Mouse (Mus musculus) liver (tissue): ENCODE measurements around the gene Nin.

Source experiments
- DNase-seq: peaks from one replicate; pipeline ENCODE4 v3.0.0-alpha.2; 2020; ENCODE audit warnings: mixed read lengths

Gene Nin

DNA sequence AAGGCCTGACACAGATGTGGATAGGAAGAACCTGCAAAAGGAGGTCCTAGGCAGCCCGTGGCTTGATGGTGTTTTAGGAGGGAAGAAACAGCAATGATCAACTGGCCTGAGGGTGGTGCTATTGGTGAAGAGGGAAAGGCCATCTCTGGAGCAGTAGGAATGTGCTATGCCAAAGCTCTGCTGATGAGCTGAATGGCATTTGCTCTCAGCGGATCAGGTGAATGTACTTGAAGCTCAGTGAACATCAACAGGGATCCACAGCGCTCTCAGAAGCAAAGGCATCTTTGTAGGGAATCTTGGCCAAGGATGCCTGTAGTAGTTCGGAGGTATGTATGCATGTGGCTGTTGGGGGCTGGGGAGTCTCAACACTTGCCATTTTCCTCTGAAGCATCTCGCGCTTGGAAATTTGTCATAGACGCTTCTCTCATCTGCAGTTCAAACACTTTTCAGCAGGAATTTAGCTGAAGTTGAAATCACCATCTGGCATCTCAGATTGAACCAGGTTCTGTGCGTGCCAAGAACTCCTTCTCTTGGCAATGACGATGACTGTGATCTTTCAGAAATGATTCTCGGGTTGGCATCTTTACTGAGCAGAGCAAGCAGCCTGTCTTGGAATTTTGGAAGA lies 5.3 kb upstream of the Nin start:
- DNase-seq = no peak

DNA sequence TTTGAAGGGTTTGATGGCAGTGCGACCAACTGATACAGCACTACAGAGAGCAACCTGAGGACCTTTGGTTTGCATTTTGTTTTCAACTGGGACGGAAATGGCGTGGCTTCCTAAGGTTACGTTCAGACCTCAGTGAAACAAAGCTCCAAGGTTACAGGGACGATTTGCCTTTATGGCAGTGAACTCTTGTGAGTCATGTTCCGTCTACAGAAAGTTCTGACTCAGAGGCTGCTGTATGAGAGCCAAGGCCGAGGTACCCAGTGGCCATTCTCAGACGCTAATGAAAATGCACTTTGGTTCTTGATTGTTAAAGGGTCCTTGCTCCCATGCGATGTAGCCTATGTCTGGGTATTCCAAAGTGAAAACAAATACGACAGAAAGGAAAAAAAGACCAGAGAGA lies 3.6 kb upstream of the Nin start:
- DNase-seq = no peak

GRCm38 (mm10) chr12:70112090-70112383 lies 1.5 kb downstream of the Nin start:
- DNase-seq = no peak

GRCm38 (mm10) chr12:70111367-70112089 lies 2.0 kb downstream of the Nin start:
- peak; percentile 77 for DNase-seq

DNA sequence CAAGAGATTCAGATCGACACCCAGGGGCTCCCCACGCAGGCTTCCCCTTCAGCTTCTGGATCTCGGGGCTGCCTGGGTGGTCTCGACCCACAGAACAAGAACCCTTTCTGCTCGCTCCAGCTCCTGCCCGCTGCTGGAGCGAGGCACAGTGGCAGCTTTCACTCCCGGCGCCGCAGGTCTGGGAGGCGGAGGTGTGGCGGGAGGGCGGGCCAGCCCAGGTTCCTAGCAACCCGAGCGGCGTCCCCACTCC lies 2.5 kb downstream of the Nin start:
- peak; percentile 46 for DNase-seq

GRCm38 (mm10) chr12:70110375-70111116 lies 3.0 kb downstream of the Nin start:
- DNase-seq = no peak

DNA sequence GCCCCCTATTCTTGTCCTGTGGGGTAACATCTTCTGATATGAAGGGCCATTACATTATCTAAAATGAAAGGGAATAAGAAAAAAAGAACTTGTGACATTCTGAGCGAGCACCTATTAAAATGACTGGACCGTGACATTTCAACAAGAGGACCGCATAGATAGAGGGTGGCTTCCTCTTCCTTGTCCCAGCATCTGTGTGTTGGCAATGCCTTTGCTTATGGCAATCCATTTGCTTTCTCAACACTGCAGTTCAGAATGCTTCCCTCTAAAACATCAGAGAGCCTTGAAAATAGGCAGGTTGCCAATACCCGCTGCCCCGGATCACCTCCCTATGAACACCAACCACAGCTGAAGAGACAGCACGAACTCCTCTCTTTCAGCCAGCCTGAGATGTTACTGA lies 3.6 kb downstream of the Nin start:
- DNase-seq = no peak

GRCm38 (mm10) chr12:70108104-70108503 lies 5.4 kb downstream of the Nin start:
- DNase-seq = no peak

- DNase-seq = no peak
Measured at GRCm38 (mm10) chr12:70106508-70106907, 7.0 kb downstream of the Nin start.

- no peak for DNase-seq
Measured at GRCm38 (mm10) chr12:70105885-70106284, 7.6 kb downstream of the Nin start.

- no peak for DNase-seq
Measured at GRCm38 (mm10) chr12:70104776-70105420, 8.6 kb downstream of the Nin start.

DNA sequence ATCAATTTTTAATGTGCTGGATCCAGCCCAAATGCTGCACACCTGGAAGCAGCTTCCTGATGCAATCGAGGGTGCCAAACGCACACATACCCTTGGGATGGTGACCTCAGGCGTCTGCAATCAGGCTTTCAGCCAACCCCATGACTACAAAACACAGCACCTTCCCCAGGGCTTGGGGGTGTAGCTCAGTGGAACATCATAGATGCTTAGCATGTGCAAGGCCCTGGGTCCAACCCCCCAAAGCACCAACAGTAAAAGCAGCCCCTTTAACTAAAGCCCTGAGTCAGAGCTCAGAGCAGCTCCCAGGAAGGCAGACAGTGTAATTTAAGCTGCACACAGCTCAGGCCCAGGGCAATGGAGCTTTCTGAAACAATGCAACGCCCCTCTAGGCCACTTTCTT lies 9.3 kb downstream of the Nin start:
- no peak for DNase-seq

GRCm38 (mm10) chr12:70103257-70103656 lies 10.3 kb downstream of the Nin start:
- no peak for DNase-seq

GRCm38 (mm10) chr12:70102426-70102825 lies 11.1 kb downstream of the Nin start:
- peak; percentile 21 for DNase-seq

GRCm38 (mm10) chr12:70101823-70102222 lies 11.7 kb downstream of the Nin start:
- DNase-seq = no peak

DNA sequence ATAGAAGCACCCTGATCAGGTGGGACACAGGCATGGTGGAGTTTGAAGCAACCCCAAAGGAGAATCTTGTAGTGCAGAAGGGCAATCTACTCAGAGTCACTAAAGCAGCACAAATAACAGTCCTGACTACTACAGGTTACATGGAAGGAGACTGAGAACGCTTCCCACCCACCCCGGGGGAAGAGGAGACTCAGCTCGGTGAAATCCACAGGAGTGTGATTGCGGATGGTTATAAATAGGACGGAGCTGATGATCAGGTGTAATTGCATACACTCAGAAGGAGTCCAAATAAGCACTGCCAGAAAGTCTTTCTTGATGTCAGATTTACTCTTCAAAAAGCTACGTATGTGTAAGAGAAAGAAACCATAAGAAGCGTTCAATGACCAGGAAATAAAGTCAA lies 15.6 kb downstream of the Nin start:
- no peak for DNase-seq

DNA sequence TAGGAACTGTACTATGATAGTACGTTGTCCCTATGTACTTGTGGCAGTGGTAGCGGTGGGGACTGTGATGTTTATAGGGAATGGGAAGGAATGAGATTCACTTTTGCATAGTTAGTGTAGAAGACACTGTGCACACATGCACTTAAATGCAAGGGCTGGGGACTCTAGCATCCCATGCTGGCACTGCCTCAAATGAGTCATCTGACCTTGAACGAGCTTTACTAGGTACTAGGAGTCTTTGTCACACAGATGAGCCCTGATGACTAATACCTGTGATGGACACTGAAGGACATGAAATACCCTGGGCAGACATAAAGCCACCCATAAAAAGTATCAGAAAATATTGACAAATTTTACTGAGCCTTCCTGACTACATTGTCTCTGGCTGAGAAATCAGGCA lies 16.2 kb downstream of the Nin start:
- no peak for DNase-seq

DNA sequence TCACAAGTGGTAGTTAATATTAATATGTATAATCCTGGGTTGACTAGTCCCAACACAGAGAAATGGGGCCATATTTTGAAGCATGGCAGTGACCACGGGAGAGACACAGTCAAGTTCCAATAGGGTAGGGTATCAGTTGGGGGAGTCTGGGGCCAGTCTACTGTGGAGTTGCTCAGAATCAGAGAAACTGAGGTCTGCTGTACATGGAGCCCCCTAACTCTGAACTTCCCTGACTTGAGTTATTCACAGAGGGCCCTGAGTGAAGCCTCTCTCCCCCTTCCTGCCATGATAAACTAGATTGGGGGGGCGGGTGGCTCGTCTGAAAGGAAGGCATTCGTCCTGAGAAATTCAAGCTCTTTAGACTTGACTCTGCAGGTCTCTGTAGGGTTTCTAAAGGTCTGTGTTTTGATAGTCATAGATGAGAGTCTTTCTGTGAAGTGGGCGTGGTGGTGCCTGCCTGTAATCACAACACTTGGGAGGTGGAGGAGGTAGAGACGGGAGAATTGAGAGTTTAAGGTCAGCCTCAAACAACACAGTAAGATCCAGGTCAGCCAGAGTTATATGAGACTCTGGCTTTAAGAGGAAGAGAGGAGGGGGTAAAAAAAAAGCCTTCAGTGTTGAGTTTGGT lies 20.1 kb downstream of the Nin start:
- DNase-seq = no peak

- DNase-seq = no peak
Measured at GRCm38 (mm10) chr12:70088297-70088696, 25.2 kb downstream of the Nin start.

GRCm38 (mm10) chr12:70085351-70085750 lies 28.2 kb downstream of the Nin start:
- DNase-seq = no peak

- peak; percentile 16 for DNase-seq
Measured at GRCm38 (mm10) chr12:70084198-70084597, 29.3 kb downstream of the Nin start.

- DNase-seq = no peak
Measured at GRCm38 (mm10) chr12:70083737-70084136, 29.8 kb downstream of the Nin start.

DNA sequence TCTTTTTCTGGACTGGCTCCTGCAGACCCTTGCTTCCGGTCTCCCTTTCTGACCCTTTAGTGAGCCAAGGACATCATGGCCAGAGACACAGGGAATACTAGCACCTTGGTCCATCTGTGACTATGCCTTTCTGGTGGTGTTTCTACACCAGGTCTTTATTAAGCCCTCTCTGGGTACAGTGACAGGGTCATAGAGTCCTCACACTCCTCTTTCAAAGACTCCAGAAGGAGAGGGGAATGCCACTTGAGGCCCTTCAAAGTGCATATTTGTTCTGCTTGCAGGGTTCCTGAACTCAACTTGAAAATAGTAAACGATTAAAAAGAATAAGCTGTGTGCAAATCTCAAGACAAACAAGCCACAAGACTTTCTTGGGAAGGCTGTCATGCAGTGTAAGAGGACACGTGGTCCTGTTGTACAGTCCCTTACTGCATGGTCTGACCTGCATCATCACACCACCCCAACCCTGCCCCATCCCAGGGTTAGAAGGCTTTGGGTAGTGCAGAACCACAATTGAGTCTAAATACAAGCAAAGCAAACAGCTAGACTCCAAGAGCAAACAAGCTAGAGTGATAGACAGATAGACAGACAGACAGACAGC lies 30.5 kb downstream of the Nin start:
- no peak for DNase-seq
